In the genomic region with DNA sequence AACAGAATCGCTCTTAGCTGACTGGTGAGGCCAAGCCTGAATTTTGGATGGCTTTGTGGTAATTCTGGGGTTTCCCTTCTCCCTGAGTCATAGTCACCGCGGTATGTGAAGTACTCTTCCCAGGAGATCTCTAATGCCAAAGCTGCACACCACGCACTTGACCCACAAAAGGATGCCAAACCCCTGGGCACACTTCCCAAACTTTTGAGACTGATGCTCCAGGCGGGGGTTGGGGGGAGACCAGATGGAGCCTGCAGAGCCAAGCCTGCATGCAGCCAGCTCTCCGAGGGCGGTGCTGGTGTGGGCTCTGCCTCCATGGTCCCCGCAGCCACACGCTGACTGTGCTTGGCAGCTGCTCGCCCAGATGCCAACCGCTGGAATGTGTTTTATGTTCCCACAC, we compare ENCODE assay signal across 7 mouse cellular contexts.
DNase-seq lines count a peak whose midpoint lies in the region; ATAC-seq lines count a peak whose summit lies in the region.
"Not testable (repeated sequence)": the region's sequence is repeated elsewhere in the genome, so short reads cannot be mapped to it uniquely, and the experiment has no call there.

No protein-coding gene starts in this region.

- H3K36me3 ChIP-seq in ES-E14 (ENCODE audit: control insufficient read depth, insufficient read depth, low read length, poor library complexity, severe bottlenecking) = not testable (repeated sequence)

- peak overlapping the region; percentile 5; the same call in 1 of the 2 replicates for H3K9ac ChIP-seq in ES-E14 (ENCODE audit: insufficient read depth, low read depth, low read length, poor library complexity, severe bottlenecking)

- peak overlapping the region in 1 of 2 experiments; percentile 8; a peak in 1 of 4 replicates for H3K4me3 ChIP-seq in ES-E14 (ENCODE audit: insufficient read depth in 1 of 2, low read depth in 1 of 2, low read length in 2 of 2, poor library complexity in 1 of 2, severe bottlenecking in 1 of 2)

- 0 out of 2 replicates have a peak overlapping the region, but pooled peaks have one; percentile 6 for H3K27ac ChIP-seq in ES-E14 (ENCODE audit: insufficient read depth, low read depth, low read length, poor library complexity, severe bottlenecking)

- DNase-seq in 3T3-L1 (ENCODE audit: low read depth, low spot score) (peak; percentile 91), R1 (ENCODE audit: low read depth, low spot score) (peak; percentile 36)
- not testable (repeated sequence) for DNase-seq in ES-E14 (ENCODE audit: low read depth, low spot score)
- DNase-seq in cerebellum, postnatal 10 days = peak; percentile 2 to 12
- DNase-seq in lung, adult 18-20 months = peak; percentile 6 to 17
- peak; percentile 11 for DNase-seq in right cerebral cortex, adult 18-20 months

- in situ Hi-C loops in ES-E14 (cut with MboI; ENCODE audit: low sequenced_read_pairs in 2 of 2, unreplicated experiment in 2 of 2) = not testable (repeated sequence)

- peak; percentile 57; the same call in 1 of the 2 replicates for ATAC-seq in frontal cortex, adult (ENCODE audit: low TSS enrichment)

- H3K4me1 ChIP-seq in ES-E14 (ENCODE audit: control insufficient read depth in 2 of 2, insufficient read depth in 2 of 2, low read length in 2 of 2, poor library complexity in 1 of 2) = not testable (repeated sequence)

- H3K9me3 ChIP-seq in ES-E14 (ENCODE audit: control insufficient read depth, insufficient read depth, low read depth, low read length) = not testable (repeated sequence)
